Mouse (Mus musculus) megakaryocyte, embryonic 14.5 days (primary cell): ENCODE measurements around the gene Tmem50b.

Experiments used
- FLI1 ChIP-seq: IDR thresholded peaks from 2 replicates; pipeline ENCODE4 v1.6.1; 2012; ENCODE audit warnings: low read length, inconsistent platforms, mixed read lengths
- GATA1 ChIP-seq: IDR thresholded peaks from 3 replicates; pipeline ENCODE4 v1.6.1; 2012; ENCODE audit warnings: mixed read lengths, low read length, inconsistent platforms, borderline replicate concordance

DNA sequence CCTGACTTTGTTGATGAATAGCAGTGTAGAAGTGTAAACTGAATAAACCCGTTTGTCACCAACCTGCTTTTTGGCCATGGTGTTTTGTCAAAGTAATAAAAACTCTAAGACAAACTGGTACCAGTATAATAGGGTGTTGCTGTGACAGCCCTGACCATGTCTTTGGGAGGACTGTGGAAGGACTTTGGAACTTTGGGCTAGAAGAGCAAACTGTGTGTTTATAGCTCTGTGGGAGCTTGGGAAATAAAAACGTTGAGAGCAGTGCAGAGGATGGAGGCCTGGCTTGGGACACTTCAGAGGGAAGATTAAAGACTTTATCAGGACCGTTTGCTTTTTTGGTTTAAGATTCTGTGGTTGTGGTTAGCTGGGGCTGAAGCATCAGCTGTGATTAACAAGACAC is 26.5 kb downstream of the Tmem50b start:
- TF ChIP-seq GATA1: no peak
- TF ChIP-seq FLI1: no peak
